Mouse (Mus musculus) intestine, embryonic 16.5 days (tissue): ENCODE results near the gene Pmel. TPM values are rescaled to one million over a fixed set of nuclear protein-coding genes. Genes with fewer than 3 reads are reported as not detected.
A peak's percentile ranks its signal among the peaks of the same experiment; 100 is the strongest.

ENCODE experiments used
- ATAC-seq: fragments of 200-750 bp; cut with Nextera tagmentation; 2 replicates; pipeline ENCODE4 v1.8.0; 2017; ENCODE audit warnings: moderate TSS enrichment, moderate library complexity
- H3K27ac ChIP-seq: fragments of 300-500 bp; sonication (generic); 2 replicates; pipeline ENCODE4 v1.5.1; 2014; ENCODE audit warnings: mild to moderate bottlenecking, low read length
- H3K27me3 ChIP-seq: fragments of 300-500 bp; sonication (generic); replicated peaks from 2 replicates; pipeline ENCODE4 v1.6.1; 2014; ENCODE audit warnings: low read length, control low read depth, mixed read lengths; ENCODE audit not compliant: control insufficient read depth, insufficient read depth
- H3K36me3 ChIP-seq: fragments of 300-500 bp; sonication (generic); 2 replicates; pipeline ENCODE4 v1.6.1; 2014; ENCODE audit warnings: low read length, control low read depth; ENCODE audit not compliant: control insufficient read depth, insufficient read depth
- H3K4me1 ChIP-seq: fragments of 300-500 bp; sonication (generic); 2 replicates; pipeline ENCODE4 v1.6.1; 2014; ENCODE audit warnings: low read length, control low read depth, mixed read lengths; ENCODE audit not compliant: control insufficient read depth, insufficient read depth
- H3K4me2 ChIP-seq: fragments of 300-500 bp; sonication (generic); 2 replicates; pipeline ENCODE4 v1.6.1; 2014; ENCODE audit warnings: low read depth, low read length, control low read depth
- H3K4me3 ChIP-seq: fragments of 300-500 bp; sonication (generic); 2 replicates; pipeline ENCODE4 v1.5.1; 2014; ENCODE audit warnings: mild to moderate bottlenecking, low read length
- H3K9ac ChIP-seq: fragments of 300-500 bp; sonication (generic); 2 replicates; pipeline ENCODE4 v1.6.1; 2014; ENCODE audit warnings: low read depth, low read length
- H3K9me3 ChIP-seq: fragments of 300-500 bp; sonication (generic); 2 replicates; pipeline ENCODE4 v1.6.1; 2016; ENCODE audit warnings: low read length, control low read depth; ENCODE audit not compliant: control insufficient read depth
- WGBS: fragments of 180-500 bp; shearing (Covaris S2); extraction: QIAGEN DNeasy Blood & Tissue Kit; methylation state at CpG from one replicate; pipeline ENCODE4 v1.1.7; 2014; 5-methylcytosine and 5-hydroxymethylcytosine counted together
- polyA plus RNA-seq: library from polyadenylated mRNA; unstranded; fragments of >200 nt; fragmentation: Nextera tagmentation; extraction: Ambion mirVana; gene quantifications from 2 replicates; pipeline ENCODE4 v1.2.1, GENCODE M21; 2015

Gene Pmel
- 1.5 and 1.6 TPM in 2 replicates for polyA plus RNA-seq

GRCm38 (mm10) chr10:128703895-128704294, at the start of gene Pmel:
TSS of gene Pmel (plus strand) at chr10:128704195.
- 12% methylated on average over 4 of the region's 4 CpGs for WGBS
- Histone ChIP-seq H3K9me3 (no peaks in the 10 kb centered on the region), H3K9ac (peak within 1 kb of the TSS; percentile 86), H3K27me3 (no peaks in the 10 kb centered on the region), H3K4me2 (peak within 1 kb of the TSS; percentile 71), H3K27ac (peak within 1 kb of the TSS; percentile 96), H3K4me1 (peaks cover 13% of the 10 kb centered on the region; the same call in 1 of the 2 replicates), H3K4me3 (peak within 1 kb of the TSS; percentile 84), H3K36me3 (no peaks in the 10 kb centered on the region; the same call in 1 of the 2 replicates)
- no peak for ATAC-seq

- no peaks in the 10 kb centered on the region for H3K9me3 ChIP-seq
- H3K4me1 ChIP-seq, result peaks cover 6% of the 10 kb centered on the region; the same call in 1 of the 2 replicates
- H3K4me3 ChIP-seq, result no peak overlapping the region
- H3K27ac ChIP-seq, result no peak overlapping the region
- H3K36me3 ChIP-seq, result no peaks in the 10 kb centered on the region
- 0 out of 2 replicates have a peak, but pooled peaks have one; percentile 40 for ATAC-seq
- no peak overlapping the region for H3K9ac ChIP-seq
- WGBS, result 55% methylated on average over 3 of the region's 3 CpGs
- no peak overlapping the region for H3K4me2 ChIP-seq
- H3K27me3 ChIP-seq, result no peaks in the 10 kb centered on the region
These were observed 48.7 kb upstream of the Pmel start for GRCm38 (mm10) chr10:128655254-128655653.

- no peak; the same call in 1 of the 2 replicates for ATAC-seq
- Histone ChIP-seq H3K27ac (no peak overlapping the region), H3K36me3 (no peaks in the 10 kb centered on the region), H3K27me3 (no peaks in the 10 kb centered on the region), H3K4me2 (no peak overlapping the region), H3K4me3 (no peak overlapping the region), H3K9ac (no peak overlapping the region), H3K4me1 (peaks cover 6% of the 10 kb centered on the region; the same call in 1 of the 2 replicates), H3K9me3 (no peaks in the 10 kb centered on the region)
- WGBS, result 54% methylated on average over 1 of the region's 1 CpGs
These were observed 47.3 kb upstream of the Pmel start for GRCm38 (mm10) chr10:128656731-128657130.

GRCm38 (mm10) chr10:128657844-128658243, 46.2 kb upstream of the Pmel start:
- no peaks in the 10 kb centered on the region for H3K36me3 ChIP-seq
- no peaks in the 10 kb centered on the region for H3K9me3 ChIP-seq
- H3K4me3 ChIP-seq, result no peak overlapping the region
- no peak overlapping the region for H3K4me2 ChIP-seq
- no peak overlapping the region for H3K9ac ChIP-seq
- 51% methylated on average over 9 of the region's 9 CpGs for WGBS
- H3K4me1 ChIP-seq, result peaks cover 6% of the 10 kb centered on the region; the same call in 1 of the 2 replicates
- no peak overlapping the region for H3K27ac ChIP-seq
- H3K27me3 ChIP-seq, result no peaks in the 10 kb centered on the region
- ATAC-seq, result no peak

GRCm38 (mm10) chr10:128659490-128659889, 44.5 kb upstream of the Pmel start:
- H3K27me3 ChIP-seq, result no peaks in the 10 kb centered on the region
- WGBS, result 42% methylated on average over 9 of the region's 9 CpGs
- no peaks in the 10 kb centered on the region for H3K9me3 ChIP-seq
- no peak overlapping the region for H3K9ac ChIP-seq
- no peaks in the 10 kb centered on the region for H3K36me3 ChIP-seq
- no peak overlapping the region for H3K27ac ChIP-seq
- peaks cover 6% of the 10 kb centered on the region; the same call in 1 of the 2 replicates for H3K4me1 ChIP-seq
- no peak overlapping the region for H3K4me3 ChIP-seq
- ATAC-seq, result no peak
- H3K4me2 ChIP-seq, result no peak overlapping the region

- no peak overlapping the region for H3K4me2 ChIP-seq
- no peak for ATAC-seq
- no peak overlapping the region for H3K27ac ChIP-seq
- no peaks in the 10 kb centered on the region for H3K4me1 ChIP-seq
- no peaks in the 10 kb centered on the region for H3K9me3 ChIP-seq
- no peaks in the 10 kb centered on the region for H3K36me3 ChIP-seq
- no peak overlapping the region for H3K4me3 ChIP-seq
- H3K9ac ChIP-seq, result no peak overlapping the region
- no peaks in the 10 kb centered on the region for H3K27me3 ChIP-seq
These were observed 41.5 kb upstream of the Pmel start for GRCm38 (mm10) chr10:128662465-128662864.

GRCm38 (mm10) chr10:128663441-128664220, 40.4 kb upstream of the Pmel start:
- no peak overlapping the region for H3K4me3 ChIP-seq
- no peaks in the 10 kb centered on the region for H3K27me3 ChIP-seq
- no peaks in the 10 kb centered on the region for H3K4me1 ChIP-seq
- 55% methylated on average over 5 of the region's 5 CpGs for WGBS
- no peaks in the 10 kb centered on the region for H3K36me3 ChIP-seq
- no peak for ATAC-seq
- H3K27ac ChIP-seq, result no peak overlapping the region
- no peaks in the 10 kb centered on the region for H3K9me3 ChIP-seq
- no peak overlapping the region for H3K4me2 ChIP-seq
- no peak overlapping the region for H3K9ac ChIP-seq

- no peaks in the 10 kb centered on the region for H3K36me3 ChIP-seq
- no peak overlapping the region for H3K27ac ChIP-seq
- no peak overlapping the region for H3K9ac ChIP-seq
- H3K4me2 ChIP-seq, result no peak overlapping the region
- H3K4me1 ChIP-seq, result 0 out of 2 replicates have a peak, but pooled peaks cover 2% of the 10 kb centered on the region
- no peak for ATAC-seq
- H3K9me3 ChIP-seq, result no peaks in the 10 kb centered on the region
- WGBS, result 78% methylated on average over 3 of the region's 3 CpGs
- no peaks in the 10 kb centered on the region for H3K27me3 ChIP-seq
- H3K4me3 ChIP-seq, result no peak overlapping the region
These were observed 39.2 kb upstream of the Pmel start for GRCm38 (mm10) chr10:128664808-128665207.

GRCm38 (mm10) chr10:128665307-128665706, 38.7 kb upstream of the Pmel start:
- ATAC-seq, result no peak
- H3K27me3 ChIP-seq, result no peaks in the 10 kb centered on the region
- no peak overlapping the region for H3K4me3 ChIP-seq
- no peaks in the 10 kb centered on the region for H3K36me3 ChIP-seq
- no peak overlapping the region for H3K4me2 ChIP-seq
- no peak overlapping the region for H3K27ac ChIP-seq
- no peaks in the 10 kb centered on the region for H3K9me3 ChIP-seq
- no peak overlapping the region for H3K9ac ChIP-seq
- WGBS, result 84% methylated on average over 3 of the region's 3 CpGs
- 0 out of 2 replicates have a peak, but pooled peaks cover 2% of the 10 kb centered on the region for H3K4me1 ChIP-seq
